Mouse (Mus musculus) ES-E14 (cell line): ENCODE measurements at regions not wholly inside any gene's neighbourhood (a gene's known extent, or its start where the extent isn't known, plus 50 kb on each side); places are given as distances from the start of the nearest gene placed in this dataset.

Experiments used
- DNase-seq: peaks from one replicate; pipeline ENCODE4 v3.0.0-alpha.2; 2013; ENCODE audit warnings: low read depth, low spot score
- H3K27ac ChIP-seq: 2 replicates; pipeline ENCODE4 v1.5.1; 2012; ENCODE audit warnings: low read depth, mild to moderate bottlenecking, low read length, moderate library complexity, mixed read lengths; ENCODE audit not compliant: poor library complexity, insufficient read depth, severe bottlenecking
- H3K36me3 ChIP-seq: 2 replicates; pipeline ENCODE4 v1.6.1; 2012; ENCODE audit warnings: mild to moderate bottlenecking, low read length, moderate library complexity, mixed read lengths; ENCODE audit not compliant: control insufficient read depth, poor library complexity, insufficient read depth, severe bottlenecking
- H3K4me1 ChIP-seq, 2 experiments: fragments of 150-350 bp in 1 of 2; sonication (generic) in 1 of 2; 2 replicates each; pipeline ENCODE4 v1.6.1; 2012; ENCODE audit warnings: low read length in 2 of 2, mild to moderate bottlenecking in 1 of 2, mixed read lengths in 1 of 2; ENCODE audit not compliant: control insufficient read depth in 2 of 2, insufficient read depth in 2 of 2, poor library complexity in 1 of 2
- H3K4me3 ChIP-seq, 2 experiments: fragments of 150-350 bp in 1 of 2; sonication (generic) in 1 of 2; 2 replicates each; pipeline ENCODE4 v1.5.1; 2012; ENCODE audit warnings: low read length in 2 of 2, low read depth in 1 of 2, mild to moderate bottlenecking in 1 of 2, mixed read lengths in 1 of 2; ENCODE audit not compliant: insufficient read depth in 1 of 2, poor library complexity in 1 of 2, severe bottlenecking in 1 of 2
- H3K9ac ChIP-seq: 2 replicates; pipeline ENCODE4 v1.6.1; 2012; ENCODE audit warnings: low read depth, mild to moderate bottlenecking, low read length, mixed read lengths; ENCODE audit not compliant: poor library complexity, insufficient read depth, severe bottlenecking
- H3K9me3 ChIP-seq: fragments of 150-350 bp; sonication (generic); 2 replicates; pipeline ENCODE4 v1.6.1; 2012; ENCODE audit warnings: low read depth, mild to moderate bottlenecking, low read length; ENCODE audit not compliant: control insufficient read depth, insufficient read depth
- CHD2 ChIP-seq: IDR thresholded peaks from 2 replicates; pipeline ENCODE4 v1.6.1; 2014; ENCODE audit warnings: mild to moderate bottlenecking, low read depth, low read length, inconsistent platforms
- HCFC1 ChIP-seq: IDR thresholded peaks from 2 replicates; pipeline ENCODE4 v1.6.1; 2012; ENCODE audit warnings: low read length, inconsistent platforms, borderline replicate concordance; ENCODE audit not compliant: insufficient read depth
- MAFK ChIP-seq: IDR thresholded peaks from 2 replicates; pipeline ENCODE4 v1.6.1; 2014; ENCODE audit warnings: mild to moderate bottlenecking, low read depth, low read length, inconsistent platforms; ENCODE audit not compliant: insufficient read depth
- ZC3H11A ChIP-seq: IDR thresholded peaks from 2 replicates; pipeline ENCODE4 v1.6.1; 2012; ENCODE audit warnings: low read depth, mild to moderate bottlenecking, inconsistent platforms, low read length, borderline replicate concordance
- ZNF384 ChIP-seq: IDR thresholded peaks from 2 replicates; pipeline ENCODE4 v1.6.1; 2012; ENCODE audit warnings: low read depth, low read length, inconsistent platforms
- in situ Hi-C, 2 experiments: fragments of 600-800 bp; cut with MboI; formaldehyde crosslinking; loops; one replicate each; pipeline ENCODE4 v1.15.1; 2025; ENCODE audit warnings: low sequenced_read_pairs in 2 of 2, inconsistent platforms in 1 of 2; ENCODE audit not compliant: unreplicated experiment in 2 of 2

DNA sequence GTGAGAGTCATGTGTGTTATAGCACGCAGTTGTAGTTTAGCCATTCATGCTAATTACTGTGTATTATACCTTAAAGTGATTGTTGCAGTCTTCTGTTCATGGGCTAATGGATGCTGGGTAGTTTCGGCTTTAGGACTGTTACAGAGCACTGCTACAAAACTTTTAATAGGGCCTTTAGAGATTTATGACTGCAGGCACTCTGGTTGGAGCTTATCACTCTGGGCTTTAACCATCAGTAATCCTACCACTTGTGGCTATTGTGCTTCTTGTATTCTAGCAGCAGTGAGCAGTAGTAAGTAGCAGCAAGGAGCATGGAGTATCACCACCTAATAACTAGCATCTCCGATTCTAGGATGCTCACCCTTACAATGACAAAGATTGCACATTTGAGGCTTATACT, 362.6 kb upstream of the Frg1 start:
- H3K4me1 ChIP-seq = no peaks in the 10 kb centered on the region
- H3K4me3 ChIP-seq = no peak overlapping the region
- no peaks in the 10 kb centered on the region for H3K9me3 ChIP-seq
- no peak overlapping the region for H3K9ac ChIP-seq
- in situ Hi-C loops = no loop called here
- H3K27ac ChIP-seq = no peak overlapping the region
- no peaks in the 10 kb centered on the region for H3K36me3 ChIP-seq
- no peak for DNase-seq
- no peak for TF ChIP-seq CHD2
- no peak for TF ChIP-seq HCFC1
- no peak for TF ChIP-seq ZC3H11A
- TF ChIP-seq MAFK = no peak
- TF ChIP-seq ZNF384 = no peak

DNA sequence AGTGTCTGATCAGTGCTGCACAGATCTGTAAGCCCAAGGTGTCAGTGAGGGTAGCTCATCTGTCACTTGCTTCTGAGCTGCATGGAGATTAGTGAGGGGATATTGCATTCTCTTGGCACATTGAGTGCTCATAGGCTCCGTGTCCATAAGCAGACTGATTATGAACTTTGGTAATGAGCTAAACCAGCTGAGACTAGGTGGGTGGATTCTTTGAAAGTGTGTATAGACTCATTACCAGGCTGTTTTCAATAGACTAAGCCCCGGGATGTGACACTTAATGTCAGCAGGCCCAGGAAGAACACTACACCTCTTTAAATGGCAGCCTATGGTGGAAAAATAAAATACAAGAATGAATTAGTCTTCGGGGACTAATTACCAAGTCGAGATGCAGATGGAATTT, 354.9 kb upstream of the Frg1 start:
- TF ChIP-seq HCFC1 (no peak), CHD2 (no peak), MAFK (no peak), ZC3H11A (no peak), ZNF384 (no peak)
- H3K4me1 ChIP-seq = no peaks in the 10 kb centered on the region
- H3K36me3 ChIP-seq = no peaks in the 10 kb centered on the region
- in situ Hi-C loops = no loop called here
- no peak for DNase-seq
- H3K9me3 ChIP-seq = no peaks in the 10 kb centered on the region
- no peak overlapping the region for H3K9ac ChIP-seq
- H3K4me3 ChIP-seq = no peak overlapping the region
- H3K27ac ChIP-seq = no peak overlapping the region

DNA sequence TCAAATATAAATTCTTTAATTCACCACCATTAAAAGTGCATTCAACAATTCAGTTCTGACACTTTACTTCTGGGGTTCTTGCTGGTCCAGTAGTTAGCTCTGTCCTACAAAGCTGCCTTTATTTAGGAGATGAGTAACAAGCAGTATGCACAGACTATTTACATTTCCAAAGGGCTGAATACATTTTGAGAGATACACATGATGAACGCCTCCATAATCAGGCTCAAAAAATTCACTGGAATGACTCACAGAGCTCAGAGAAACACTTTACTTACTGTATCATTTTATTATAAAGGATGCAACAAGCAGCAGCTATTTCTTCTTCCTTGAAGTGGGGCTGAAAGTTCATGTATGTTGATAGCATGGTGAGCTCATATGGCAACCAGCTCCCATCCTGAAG, 336.6 kb upstream of the Frg1 start:
- no peak overlapping the region for H3K4me3 ChIP-seq
- TF ChIP-seq MAFK = no peak
- TF ChIP-seq CHD2 = no peak
- TF ChIP-seq ZNF384 = no peak
- TF ChIP-seq HCFC1 = no peak
- no peak for TF ChIP-seq ZC3H11A
- no peaks in the 10 kb centered on the region for H3K9me3 ChIP-seq
- in situ Hi-C loops = no loop called here
- H3K4me1 ChIP-seq = no peaks in the 10 kb centered on the region
- H3K27ac ChIP-seq = no peak overlapping the region
- no peak for DNase-seq
- H3K9ac ChIP-seq = no peak overlapping the region
- H3K36me3 ChIP-seq = no peaks in the 10 kb centered on the region

DNA sequence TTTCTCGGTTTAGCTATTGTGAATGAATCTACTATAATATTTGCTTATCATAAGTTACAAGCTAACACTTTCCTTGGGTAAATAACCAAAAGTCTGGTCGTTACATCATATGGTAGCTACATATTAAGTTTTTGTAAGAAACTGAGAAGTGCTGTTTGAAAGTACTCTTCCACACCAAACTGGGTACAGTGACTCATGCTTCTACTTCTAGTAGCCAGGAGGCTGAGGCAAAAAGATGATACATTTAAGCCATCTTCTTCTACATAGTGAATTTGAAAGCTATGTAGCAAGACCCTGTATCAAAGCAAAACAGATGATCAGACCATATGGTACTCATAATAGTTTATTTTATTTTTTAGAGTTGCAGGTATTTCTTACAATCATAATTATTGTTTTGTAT, 335.8 kb upstream of the Frg1 start:
- Histone ChIP-seq H3K9me3 (no peaks in the 10 kb centered on the region), H3K9ac (no peak overlapping the region), H3K4me3 (no peak overlapping the region), H3K4me1 (no peaks in the 10 kb centered on the region), H3K36me3 (no peaks in the 10 kb centered on the region), H3K27ac (no peak overlapping the region)
- in situ Hi-C loops = no loop called here
- DNase-seq = no peak
- TF ChIP-seq HCFC1 (no peak), MAFK (no peak), CHD2 (no peak)

DNA sequence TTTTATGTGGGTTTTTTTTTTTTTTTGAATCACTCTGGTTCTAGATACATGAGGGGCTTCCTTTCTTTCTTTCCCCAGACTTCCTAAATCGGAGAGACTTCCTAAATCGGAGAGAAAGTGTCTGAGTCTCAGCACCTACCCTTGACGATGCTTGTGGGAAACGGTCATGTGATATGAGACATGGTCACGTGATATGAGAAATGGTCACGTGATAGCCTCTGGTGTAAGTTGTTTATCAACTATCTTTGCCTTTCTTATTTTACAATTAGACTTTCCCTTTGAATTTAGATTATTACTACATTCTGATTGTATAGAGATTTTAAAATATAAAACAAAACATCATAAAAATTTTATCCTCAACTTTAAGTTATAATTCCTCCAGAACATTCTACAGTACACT, 330.1 kb upstream of the Frg1 start:
- H3K9me3 ChIP-seq = no peaks in the 10 kb centered on the region
- H3K27ac ChIP-seq = no peak overlapping the region
- TF ChIP-seq ZNF384 (no peak), CHD2 (no peak), ZC3H11A (no peak), HCFC1 (no peak), MAFK (no peak)
- DNase-seq = no peak
- no peaks in the 10 kb centered on the region for H3K36me3 ChIP-seq
- in situ Hi-C loops = no loop called here
- no peak overlapping the region for H3K4me3 ChIP-seq
- no peaks in the 10 kb centered on the region for H3K4me1 ChIP-seq
- H3K9ac ChIP-seq = no peak overlapping the region
